Mouse (Mus musculus): ENCODE measurements around the gene Efhd1. TPM values are rescaled to one million over a fixed set of nuclear protein-coding genes. Genes with fewer than 3 reads are reported as not detected.

Efhd1 gene
- polyA plus RNA-seq, 1 experiment from 2014 or later: 6.4 TPM

- DNase-seq (ENCODE audit: low spot score) (no peak), ATAC-seq (ENCODE audit: low read depth) (no peak)
- H3K27ac ChIP-seq (replicated peaks; ENCODE audit: low read depth, low read length): no peak overlapping the region
- no peaks in the 10 kb centered on the region for H3K36me3 ChIP-seq (ENCODE audit: control insufficient read depth, insufficient read depth, low read length)
- H3K4me2 ChIP-seq (ENCODE audit: low read depth, low read length): no peak overlapping the region
- peaks cover 7% of the 10 kb centered on the region for H3K4me1 ChIP-seq (ENCODE audit: control insufficient read depth, insufficient read depth, low read length)
- WGBS: 84% methylated on average over 2 of the region's 2 CpGs
- peaks cover 49% of the 10 kb centered on the region for H3K27me3 ChIP-seq (replicated peaks; ENCODE audit: control insufficient read depth, insufficient read depth, low read length)
- no peaks in the 10 kb centered on the region for H3K9me3 ChIP-seq (ENCODE audit: control insufficient read depth, low read length)
- no peak overlapping the region for H3K9ac ChIP-seq (ENCODE audit: low read depth, low read length)
- H3K4me3 ChIP-seq (ENCODE audit: low read depth, low read length): no peak overlapping the region
These were observed 4.8 kb upstream of the Efhd1 start for GRCm38 (mm10) chr1:87259316-87259715.

DNA sequence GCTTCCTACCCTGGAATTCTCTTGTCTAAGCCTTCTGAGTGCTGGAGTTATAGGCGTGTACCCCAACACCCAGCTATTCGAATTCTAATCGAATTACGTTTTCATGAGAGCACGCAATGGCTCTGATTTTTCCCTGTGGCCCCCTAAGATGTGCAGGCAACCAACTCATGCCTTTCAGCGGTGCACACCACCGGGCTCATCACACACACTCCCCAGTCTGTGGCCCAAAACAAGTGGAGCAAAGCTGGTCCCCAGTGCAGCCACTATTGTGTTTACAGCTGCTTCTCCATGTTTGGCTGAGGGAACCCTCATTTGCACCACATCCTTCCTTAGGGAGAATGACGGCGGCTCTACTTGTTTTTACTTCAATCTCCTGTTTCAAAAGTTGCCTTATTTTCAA is 906 bp upstream of the Efhd1 start:
- 3% methylated on average over 9 of the region's 9 CpGs for WGBS
- no peak overlapping the region for H3K9ac ChIP-seq (ENCODE audit: low read depth, low read length)
- no peak for DNase-seq (ENCODE audit: low spot score)
- no peak overlapping the region for H3K27ac ChIP-seq (replicated peaks; ENCODE audit: low read depth, low read length)
- no peak for ATAC-seq (ENCODE audit: low read depth)
- no peaks in the 10 kb centered on the region for H3K36me3 ChIP-seq (ENCODE audit: control insufficient read depth, insufficient read depth, low read length)
- 0 out of 2 replicates have a peak overlapping the region, but pooled peaks have one; percentile 54 for H3K4me3 ChIP-seq (ENCODE audit: low read depth, low read length)
- H3K27me3 ChIP-seq (replicated peaks; ENCODE audit: control insufficient read depth, insufficient read depth, low read length): peaks cover 74% of the 10 kb centered on the region
- no peaks in the 10 kb centered on the region for H3K9me3 ChIP-seq (ENCODE audit: control insufficient read depth, low read length)
- peak overlapping the region; percentile 98; the same call in 1 of the 2 replicates for H3K4me2 ChIP-seq (ENCODE audit: low read depth, low read length)
- H3K4me1 ChIP-seq (ENCODE audit: control insufficient read depth, insufficient read depth, low read length): peaks cover 12% of the 10 kb centered on the region

- Histone ChIP-seq H3K36me3 (ENCODE audit: control insufficient read depth, insufficient read depth, low read length) (no peaks in the 10 kb centered on the region), H3K4me3 (ENCODE audit: low read depth, low read length) (peak overlapping the region; percentile 54), H3K9me3 (ENCODE audit: control insufficient read depth, low read length) (no peaks in the 10 kb centered on the region), H3K4me2 (ENCODE audit: low read depth, low read length) (peak overlapping the region; percentile 98), H3K27me3 (replicated peaks; ENCODE audit: control insufficient read depth, insufficient read depth, low read length) (peaks cover 74% of the 10 kb centered on the region), H3K9ac (ENCODE audit: low read depth, low read length) (peak overlapping the region; percentile 61), H3K27ac (replicated peaks; ENCODE audit: low read depth, low read length) (no peak overlapping the region), H3K4me1 (ENCODE audit: control insufficient read depth, insufficient read depth, low read length) (peaks cover 12% of the 10 kb centered on the region)
- 4% methylated on average over 12 of the region's 12 CpGs for WGBS
- 0 out of 2 replicates have a peak, but pooled peaks have one; percentile 27 for ATAC-seq (ENCODE audit: low read depth)
- no peak for DNase-seq (ENCODE audit: low spot score)
These were observed 398 bp upstream of the Efhd1 start for GRCm38 (mm10) chr1:87263796-87264133.

GRCm38 (mm10) chr1:87265200-87265599 is 1.0 kb downstream of the Efhd1 start:
- H3K27me3 ChIP-seq (replicated peaks; ENCODE audit: control insufficient read depth, insufficient read depth, low read length): peaks cover 67% of the 10 kb centered on the region
- DNase-seq (ENCODE audit: low spot score) (no peak), ATAC-seq (ENCODE audit: low read depth) (peak; percentile 30; the same call in 1 of the 2 replicates)
- H3K27ac ChIP-seq (replicated peaks; ENCODE audit: low read depth, low read length): no peak overlapping the region
- peak overlapping the region; percentile 98 for H3K4me2 ChIP-seq (ENCODE audit: low read depth, low read length)
- peaks cover 17% of the 10 kb centered on the region for H3K4me1 ChIP-seq (ENCODE audit: control insufficient read depth, insufficient read depth, low read length)
- under 1% methylated on average over 10 of the region's 13 CpGs for WGBS
- no peaks in the 10 kb centered on the region for H3K9me3 ChIP-seq (ENCODE audit: control insufficient read depth, low read length)
- no peak overlapping the region for H3K9ac ChIP-seq (ENCODE audit: low read depth, low read length)
- H3K4me3 ChIP-seq (ENCODE audit: low read depth, low read length): peak overlapping the region; percentile 54
- H3K36me3 ChIP-seq (ENCODE audit: control insufficient read depth, insufficient read depth, low read length): no peaks in the 10 kb centered on the region

DNA sequence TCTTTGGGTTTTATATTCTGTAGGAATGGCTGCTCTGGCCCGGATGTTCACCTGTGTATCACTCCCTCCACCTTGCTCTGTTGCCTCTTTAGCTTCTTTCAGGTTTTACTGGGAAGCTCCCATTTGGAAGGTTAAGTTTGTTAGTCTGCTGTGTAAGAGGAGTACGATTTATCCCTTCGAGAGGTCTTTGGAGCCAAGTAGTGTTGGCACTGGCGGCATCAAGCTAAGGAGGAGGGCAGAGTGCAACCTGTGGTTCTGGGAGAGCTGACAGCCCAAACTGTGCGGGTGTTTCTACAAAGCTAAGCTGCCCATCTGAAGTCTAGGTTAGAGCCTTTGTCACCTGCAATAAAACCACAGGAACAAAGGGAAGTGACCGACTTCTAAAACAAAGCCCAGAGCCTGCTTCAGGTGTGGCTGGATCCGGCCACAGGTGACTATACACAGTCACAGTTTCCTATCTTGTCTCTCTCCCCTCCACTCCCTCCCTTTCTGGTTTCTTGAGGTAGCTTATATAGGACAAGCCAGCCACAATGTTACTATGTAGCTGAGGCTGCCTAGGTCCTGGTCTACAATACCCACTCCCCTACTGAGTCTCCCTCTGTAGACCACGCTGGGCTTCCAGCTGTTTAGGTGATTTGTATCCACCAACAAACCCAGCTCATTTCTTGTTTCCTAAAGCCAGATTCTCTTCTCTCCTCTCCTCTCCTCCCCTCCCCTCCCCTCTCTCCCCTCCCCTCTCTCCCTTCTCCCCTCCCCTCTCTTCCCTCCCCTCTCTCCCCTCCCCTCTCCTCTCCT is 2.3 kb downstream of the Efhd1 start:
- Histone ChIP-seq H3K36me3 (ENCODE audit: control insufficient read depth, insufficient read depth, low read length) (no peaks in the 10 kb centered on the region), H3K4me1 (ENCODE audit: control insufficient read depth, insufficient read depth, low read length) (peaks cover 30% of the 10 kb centered on the region), H3K27me3 (replicated peaks; ENCODE audit: control insufficient read depth, insufficient read depth, low read length) (peaks cover 65% of the 10 kb centered on the region), H3K9ac (ENCODE audit: low read depth, low read length) (no peak overlapping the region), H3K27ac (replicated peaks; ENCODE audit: low read depth, low read length) (no peak overlapping the region), H3K9me3 (ENCODE audit: control insufficient read depth, low read length) (no peaks in the 10 kb centered on the region), H3K4me2 (ENCODE audit: low read depth, low read length) (no peak overlapping the region), H3K4me3 (ENCODE audit: low read depth, low read length) (no peak overlapping the region)
- ATAC-seq (ENCODE audit: low read depth) (no peak), DNase-seq (ENCODE audit: low spot score) (no peak)
- 32% methylated on average over 8 of the region's 8 CpGs for WGBS

DNA sequence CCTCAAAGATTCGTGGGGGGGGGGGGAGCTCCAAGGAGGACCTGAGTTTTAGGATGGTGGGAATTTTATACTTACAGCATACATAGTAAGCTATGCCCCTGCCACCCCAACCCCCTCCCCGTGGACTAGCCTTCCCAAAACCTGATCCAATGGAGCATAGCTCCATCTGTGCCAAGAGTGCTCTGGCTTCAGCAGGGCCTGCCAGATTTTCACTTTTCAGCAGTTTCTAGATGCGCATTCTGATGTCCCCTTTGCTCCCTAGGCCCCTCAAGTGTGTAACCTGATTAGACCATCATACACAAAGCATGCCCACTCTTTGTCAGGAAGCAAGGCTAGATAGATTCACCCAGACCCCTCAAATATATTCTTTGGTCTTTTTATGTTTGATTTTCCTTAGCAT is 6.0 kb downstream of the Efhd1 start:
- peak; percentile 15; the same call in 1 of the 2 replicates for ATAC-seq (ENCODE audit: low read depth)
- H3K9ac ChIP-seq (ENCODE audit: low read depth, low read length): peak overlapping the region; percentile 28; the same call in 1 of the 2 replicates
- peak overlapping the region; percentile 42; the same call in 1 of the 2 replicates for H3K4me2 ChIP-seq (ENCODE audit: low read depth, low read length)
- peak; percentile 62 for DNase-seq (ENCODE audit: low spot score)
- H3K27me3 ChIP-seq (replicated peaks; ENCODE audit: control insufficient read depth, insufficient read depth, low read length): peaks cover 29% of the 10 kb centered on the region
- H3K9me3 ChIP-seq (ENCODE audit: control insufficient read depth, low read length): no peaks in the 10 kb centered on the region
- no peaks in the 10 kb centered on the region for H3K36me3 ChIP-seq (ENCODE audit: control insufficient read depth, insufficient read depth, low read length)
- no peak overlapping the region for H3K4me3 ChIP-seq (ENCODE audit: low read depth, low read length)
- H3K4me1 ChIP-seq (ENCODE audit: control insufficient read depth, insufficient read depth, low read length): peaks cover 30% of the 10 kb centered on the region
- WGBS: 27% methylated on average over 3 of the region's 3 CpGs
- peak overlapping the region; percentile 88 for H3K27ac ChIP-seq (replicated peaks; ENCODE audit: low read depth, low read length)

DNA sequence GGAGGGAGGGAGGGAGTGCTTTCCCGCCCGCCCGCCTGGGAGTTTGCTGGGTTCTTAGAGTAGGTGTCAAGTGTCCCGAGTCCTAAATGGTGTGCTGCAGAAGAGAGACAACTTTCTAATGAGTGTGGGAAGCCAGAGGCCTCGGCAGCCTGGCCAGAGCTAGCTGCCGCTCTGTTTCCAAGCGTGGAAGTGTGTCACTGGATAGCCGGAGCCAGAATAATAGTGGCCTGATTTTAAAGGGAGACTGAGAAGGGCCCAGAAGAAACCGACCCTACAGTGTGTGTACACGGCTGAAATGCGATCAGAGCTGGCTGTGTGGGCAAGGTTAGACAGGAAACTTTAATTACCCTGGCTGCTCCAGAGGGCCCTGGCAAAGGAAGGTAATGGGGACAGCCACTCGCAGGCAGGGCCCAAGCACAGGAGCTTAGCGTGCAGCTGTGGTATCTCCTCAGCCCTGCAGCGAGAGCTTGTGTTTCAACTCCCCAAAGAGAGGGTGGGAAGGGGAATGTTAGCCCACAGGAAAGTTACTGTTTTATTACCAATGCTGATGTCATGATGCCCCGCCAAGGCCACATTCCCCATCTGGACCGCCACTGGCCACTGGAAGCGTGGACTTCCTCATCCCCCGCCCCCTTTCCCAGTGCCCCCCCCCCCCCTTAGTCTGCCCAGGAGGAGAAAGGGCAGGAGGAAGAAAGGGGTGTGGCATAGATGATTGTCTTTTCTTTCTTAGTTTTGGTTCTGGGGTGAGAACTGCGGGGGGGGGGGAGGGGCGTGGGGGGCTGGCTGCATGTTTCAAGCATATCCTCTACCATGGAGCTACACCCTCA is 6.7 kb downstream of the Efhd1 start:
- peak; percentile 88 for DNase-seq (ENCODE audit: low spot score)
- H3K27ac ChIP-seq (replicated peaks; ENCODE audit: low read depth, low read length): peak overlapping the region; percentile 88
- H3K27me3 ChIP-seq (replicated peaks; ENCODE audit: control insufficient read depth, insufficient read depth, low read length): peaks cover 22% of the 10 kb centered on the region
- peak; percentile 87 for ATAC-seq (ENCODE audit: low read depth)
- no peaks in the 10 kb centered on the region for H3K36me3 ChIP-seq (ENCODE audit: control insufficient read depth, insufficient read depth, low read length)
- peak overlapping the region; percentile 42 for H3K4me2 ChIP-seq (ENCODE audit: low read depth, low read length)
- WGBS: 6% methylated on average over 19 of the region's 20 CpGs
- H3K9me3 ChIP-seq (ENCODE audit: control insufficient read depth, low read length): no peaks in the 10 kb centered on the region
- peak overlapping the region; percentile 28 for H3K9ac ChIP-seq (ENCODE audit: low read depth, low read length)
- peaks cover 30% of the 10 kb centered on the region for H3K4me1 ChIP-seq (ENCODE audit: control insufficient read depth, insufficient read depth, low read length)
- no peak overlapping the region for H3K4me3 ChIP-seq (ENCODE audit: low read depth, low read length)

DNA sequence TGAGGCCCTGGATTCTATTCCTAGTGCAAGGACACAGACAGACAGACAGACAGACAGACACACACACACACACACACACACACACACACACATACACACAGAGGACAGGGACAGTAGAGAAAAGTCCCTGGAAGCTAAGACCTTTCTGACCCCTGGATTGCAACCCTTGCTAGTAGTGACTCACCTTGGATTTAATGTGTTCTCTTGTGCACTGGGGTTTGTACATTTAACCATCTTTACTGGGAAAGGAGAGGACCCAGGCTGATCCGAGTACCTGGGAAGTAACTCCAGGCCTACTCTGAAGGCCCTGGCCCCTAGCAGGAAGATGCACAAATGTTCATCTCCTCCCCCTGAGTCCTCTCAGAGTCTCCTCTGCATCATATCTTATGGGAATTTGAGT is 7.4 kb downstream of the Efhd1 start:
- no peaks in the 10 kb centered on the region for H3K9me3 ChIP-seq (ENCODE audit: control insufficient read depth, low read length)
- H3K4me2 ChIP-seq (ENCODE audit: low read depth, low read length): no peak overlapping the region
- no peak overlapping the region for H3K4me3 ChIP-seq (ENCODE audit: low read depth, low read length)
- WGBS: 87% methylated on average over 1 of the region's 1 CpGs
- peaks cover 15% of the 10 kb centered on the region for H3K27me3 ChIP-seq (replicated peaks; ENCODE audit: control insufficient read depth, insufficient read depth, low read length)
- ATAC-seq (ENCODE audit: low read depth): no peak
- H3K4me1 ChIP-seq (ENCODE audit: control insufficient read depth, insufficient read depth, low read length): peaks cover 30% of the 10 kb centered on the region
- H3K27ac ChIP-seq (replicated peaks; ENCODE audit: low read depth, low read length): peak overlapping the region; percentile 88; the same call in 1 of the 2 replicates
- no peak for DNase-seq (ENCODE audit: low spot score)
- no peaks in the 10 kb centered on the region for H3K36me3 ChIP-seq (ENCODE audit: control insufficient read depth, insufficient read depth, low read length)
- H3K9ac ChIP-seq (ENCODE audit: low read depth, low read length): no peak overlapping the region
